Mouse (Mus musculus): ENCODE results near the gene Tas2r115. TPM values are rescaled to one million over a fixed set of nuclear protein-coding genes. Genes with fewer than 3 reads are reported as not detected.

Gene Tas2r115
- not detected for polyA plus RNA-seq (2017; shearing (Covaris generic))

GRCm38 (mm10) chr6:132737935-132738334 lies at the start of gene Tas2r115:
Tas2r115 (minus strand) TSS chr6:132738035.

GRCm38 (mm10) chr6:132778062-132778461 lies 40.2 kb upstream of the Tas2r115 start, which contains the start of gene Tas2r136:
Tas2r136 (minus strand) TSS chr6:132778162.

GRCm38 (mm10) chr6:132761831-132762230 lies 24.0 kb upstream of the Tas2r115 start, which contains the start of gene Tas2r102:
Tas2r102 (plus strand) TSS chr6:132762131.

GRCm38 (mm10) chr6:132754430-132754829 lies 16.6 kb upstream of the Tas2r115 start, which contains the start of gene Tas2r124:
Tas2r124 (plus strand) TSS chr6:132754730.

GRCm38 (mm10) chr6:132711828-132712227 lies 26.0 kb downstream of the Tas2r115 start, which contains the start of gene Tas2r122:
Tas2r122 (minus strand) TSS chr6:132711928.

GRCm38 (mm10) chr6:132700907-132701306 lies 36.9 kb downstream of the Tas2r115 start, which contains the start of gene Tas2r121:
Tas2r121 (minus strand) TSS chr6:132701007.

Other genes with a start within 250 kb of the Tas2r115 start
- not detected for gene Prh1, start 168.2 kb downstream of the Tas2r115 start, polyA plus RNA-seq (2017; shearing (Covaris generic))
- not detected for gene Prp2, start 142.1 kb downstream of the Tas2r115 start, polyA plus RNA-seq (2017; shearing (Covaris generic))
- 0.17 TPM for gene A630073D07Rik, start 86.5 kb downstream of the Tas2r115 start, polyA plus RNA-seq (2017; shearing (Covaris generic))
- gene Tas2r120, start 81.1 kb downstream of the Tas2r115 start, polyA plus RNA-seq (2017; shearing (Covaris generic)) = not detected
- gene Tas2r121, start 37.0 kb downstream of the Tas2r115 start, polyA plus RNA-seq (2017; shearing (Covaris generic)) = not detected
- gene Tas2r122, start 26.1 kb downstream of the Tas2r115 start, polyA plus RNA-seq (2017; shearing (Covaris generic)) = not detected
- not detected for gene Tas2r124, start 16.7 kb upstream of the Tas2r115 start, polyA plus RNA-seq (2017; shearing (Covaris generic))
- gene Tas2r102, start 24.1 kb upstream of the Tas2r115 start, polyA plus RNA-seq (2017; shearing (Covaris generic)) = not detected
- not detected for gene Tas2r136, start 40.1 kb upstream of the Tas2r115 start, polyA plus RNA-seq (2017; shearing (Covaris generic))
- not detected for gene Tas2r117, start 64.8 kb upstream of the Tas2r115 start, polyA plus RNA-seq (2017; shearing (Covaris generic))
- gene Tas2r123, start 109.1 kb upstream of the Tas2r115 start, polyA plus RNA-seq (2017; shearing (Covaris generic)) = not detected
- not detected for gene Tas2r116, start 117.4 kb upstream of the Tas2r115 start, polyA plus RNA-seq (2017; shearing (Covaris generic))
- not detected for gene Tas2r110, start 130.0 kb upstream of the Tas2r115 start, polyA plus RNA-seq (2017; shearing (Covaris generic))
- gene Tas2r113, start 155.0 kb upstream of the Tas2r115 start, polyA plus RNA-seq (2017; shearing (Covaris generic)) = not detected
- gene Tas2r125, start 171.6 kb upstream of the Tas2r115 start, polyA plus RNA-seq (2017; shearing (Covaris generic)) = not detected
- not detected for gene Tas2r129, start 213.1 kb upstream of the Tas2r115 start, polyA plus RNA-seq (2017; shearing (Covaris generic))
- gene Tas2r131, start 219.9 kb upstream of the Tas2r115 start, polyA plus RNA-seq (2017; shearing (Covaris generic)) = not detected
- gene Tas2r109, start 242.9 kb upstream of the Tas2r115 start, polyA plus RNA-seq (2017; shearing (Covaris generic)) = not detected

Data from CD4-positive, CD25-positive, alpha-beta regulatory T cell (primary cell).